Mouse (Mus musculus) frontal cortex, postnatal 36 days (tissue): ENCODE measurements at regions not wholly inside any gene's neighbourhood (a gene's known extent, or its start where the extent isn't known, plus 50 kb on each side); places are given as distances from the start of the nearest gene placed in this dataset.
"Not testable (repeated sequence)": the region's sequence is repeated elsewhere in the genome, so short reads cannot be mapped to it uniquely, and the experiment has no call there.

Experiments used
- DNase-seq, 2 experiments: peaks; one replicate each; pipeline ENCODE4 v3.0.0; 2022; ENCODE audit warnings: low spot score in 2 of 2

DNA sequence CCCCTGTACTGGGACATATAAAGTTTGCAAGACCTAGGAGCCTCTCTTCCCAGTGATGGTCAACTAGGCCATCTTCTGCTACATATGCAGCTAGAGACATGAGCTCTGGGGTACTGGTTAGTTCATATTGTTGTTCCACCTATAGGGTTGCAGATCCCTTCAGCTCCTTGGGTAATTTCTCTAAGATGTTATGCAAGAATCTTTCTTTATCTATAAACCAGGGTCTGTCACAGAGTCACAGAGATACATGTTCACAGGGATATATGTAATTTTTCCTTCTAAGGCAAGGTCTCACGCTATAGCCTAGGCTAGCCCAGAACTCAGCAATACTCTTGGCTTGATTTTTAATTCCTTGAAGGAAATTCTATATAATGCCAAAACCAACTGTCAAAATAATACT, 56.9 kb downstream of the Zfp36l1 start:
- not testable (repeated sequence) for DNase-seq

DNA sequence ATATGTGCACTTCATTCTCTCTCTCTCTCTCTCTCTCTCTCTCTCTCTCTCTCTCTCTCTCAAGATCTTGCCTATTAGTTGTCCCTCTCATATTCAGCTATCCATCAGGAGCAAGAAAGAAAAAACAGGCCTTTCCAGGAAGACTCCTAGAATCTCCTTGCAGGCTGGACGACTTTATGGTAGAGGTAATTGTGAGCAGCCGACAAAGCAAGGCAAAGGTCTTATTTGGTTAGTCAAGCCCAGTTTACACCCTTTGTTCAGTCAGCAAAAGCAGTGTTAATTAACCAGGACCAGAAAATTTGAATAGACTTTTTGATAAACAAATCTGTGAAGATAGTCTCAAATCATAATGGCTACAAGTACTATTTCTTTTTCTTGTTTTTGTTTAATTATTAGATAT, 57.4 kb downstream of the Zfp36l1 start:
- DNase-seq, result no peak

DNA sequence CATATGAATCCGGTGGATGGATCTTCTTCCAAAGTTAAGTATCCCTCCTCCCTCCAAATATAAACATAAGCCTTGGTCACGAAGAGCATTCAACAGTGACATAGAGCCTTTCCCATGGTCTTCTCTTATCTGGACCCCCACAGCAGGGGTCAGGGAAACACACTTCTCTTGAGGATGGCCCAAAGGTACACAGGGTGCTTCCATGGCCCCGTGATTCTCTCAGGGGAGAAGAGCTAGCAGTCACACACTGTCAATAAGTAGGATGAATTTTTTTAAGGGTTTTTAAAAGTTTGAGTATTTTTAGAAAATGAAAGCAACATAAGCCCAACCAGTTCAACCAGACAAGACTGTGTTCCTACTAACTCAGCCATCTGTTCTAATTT, 58.2 kb downstream of the Zfp36l1 start:
- no peak for DNase-seq

DNA sequence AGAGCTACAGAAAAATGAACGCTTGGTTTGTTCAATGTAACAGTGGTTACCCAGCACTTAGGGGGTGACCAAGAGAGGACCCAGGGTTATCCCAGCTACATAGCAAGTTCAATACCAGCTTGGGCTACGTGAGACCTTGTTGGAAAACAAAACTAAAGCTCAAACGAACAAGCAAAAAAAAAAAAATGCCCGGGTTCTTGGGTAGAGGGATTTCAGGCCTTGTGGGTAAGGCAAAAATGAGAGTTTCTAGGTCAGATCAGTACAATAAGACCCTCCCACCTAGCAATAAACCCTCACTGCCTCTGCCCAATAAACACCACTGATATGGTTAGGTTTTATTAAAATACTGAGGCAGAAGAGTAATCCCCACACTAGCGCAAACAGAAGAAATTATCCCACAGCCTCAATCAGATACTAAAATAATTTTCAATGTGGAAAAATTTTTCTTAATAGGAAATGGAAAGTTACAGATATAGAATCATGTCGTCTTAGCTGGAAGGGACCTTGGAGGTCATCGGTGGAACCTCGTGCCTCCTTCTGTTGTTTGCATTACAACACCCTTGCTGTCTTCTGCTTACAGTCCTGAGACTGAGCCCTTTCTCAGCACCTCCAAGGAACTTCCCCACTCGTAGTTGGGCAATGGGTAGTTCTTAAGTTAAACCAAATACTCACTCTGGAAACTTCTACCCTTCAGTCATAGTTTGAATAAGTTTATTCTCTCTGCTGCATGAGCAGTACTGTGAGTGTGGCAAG, 58.7 kb downstream of the Zfp36l1 start:
- DNase-seq, result no peak

DNA sequence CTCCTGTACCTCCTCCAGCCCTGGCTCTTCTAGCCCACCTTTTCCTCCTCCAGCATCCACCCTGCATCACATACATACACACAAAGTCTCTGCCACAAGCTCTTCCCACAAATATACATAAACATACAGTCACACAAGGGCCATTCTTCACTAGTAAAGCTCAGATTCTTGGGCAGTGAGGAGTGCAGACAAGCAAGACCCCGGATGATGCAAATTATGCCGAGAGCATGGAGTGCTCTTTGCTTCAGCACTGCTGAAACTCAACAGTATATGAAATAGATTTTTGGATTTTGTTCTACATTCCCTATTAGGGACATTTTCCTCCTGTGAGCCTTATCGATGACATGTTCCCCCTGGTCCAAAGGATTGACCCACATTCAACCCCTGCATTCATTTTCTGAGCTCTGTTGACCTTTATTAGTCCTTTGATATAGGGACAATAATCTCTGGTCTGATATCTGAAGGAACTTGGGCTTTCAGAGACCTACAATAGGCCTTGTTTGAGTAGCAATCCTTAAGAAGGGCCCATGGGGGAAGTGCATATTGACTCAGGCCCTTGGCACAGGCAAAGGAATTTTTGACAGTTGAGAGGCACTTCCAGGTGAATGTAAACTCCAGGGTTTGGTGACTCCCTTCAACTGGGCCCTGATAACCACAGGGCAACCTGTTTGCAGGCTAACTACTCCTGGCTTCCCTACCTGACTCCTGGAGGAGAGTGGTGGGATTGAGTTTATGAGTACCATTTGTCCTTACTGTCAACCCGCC, 64.4 kb downstream of the Zfp36l1 start:
- no peak for DNase-seq

DNA sequence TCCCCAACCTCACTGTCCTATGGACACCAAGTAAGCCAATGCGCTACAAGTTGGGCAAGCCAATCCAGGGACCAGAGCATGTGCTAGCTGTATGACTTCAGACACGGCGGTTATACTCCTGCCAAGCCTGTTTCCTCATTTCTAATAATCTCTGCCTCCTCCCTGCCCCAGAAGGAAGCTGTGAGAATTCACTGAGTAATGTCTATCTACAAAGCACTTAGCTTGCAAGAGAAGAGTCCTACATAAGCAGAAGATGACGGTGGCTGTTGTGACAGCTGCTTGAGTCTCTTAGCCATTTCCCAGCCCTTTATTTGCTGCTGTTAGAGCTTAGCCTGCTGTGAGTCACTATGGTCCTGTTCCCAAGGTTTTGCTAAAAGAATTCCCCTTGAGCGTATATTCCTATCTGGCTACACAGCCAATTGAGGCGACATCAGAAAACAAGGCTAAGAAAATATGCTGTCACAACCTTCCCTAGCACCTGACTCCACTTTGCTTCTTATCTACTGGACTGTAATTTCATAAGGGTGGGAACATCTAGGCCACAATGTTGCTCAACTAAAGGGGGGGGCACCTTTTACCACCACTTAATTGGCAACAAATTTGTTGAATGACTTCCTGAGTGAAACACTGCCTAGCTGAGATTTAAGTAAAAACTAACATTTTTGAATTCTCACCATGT, 66.0 kb downstream of the Zfp36l1 start:
- no peak for DNase-seq

DNA sequence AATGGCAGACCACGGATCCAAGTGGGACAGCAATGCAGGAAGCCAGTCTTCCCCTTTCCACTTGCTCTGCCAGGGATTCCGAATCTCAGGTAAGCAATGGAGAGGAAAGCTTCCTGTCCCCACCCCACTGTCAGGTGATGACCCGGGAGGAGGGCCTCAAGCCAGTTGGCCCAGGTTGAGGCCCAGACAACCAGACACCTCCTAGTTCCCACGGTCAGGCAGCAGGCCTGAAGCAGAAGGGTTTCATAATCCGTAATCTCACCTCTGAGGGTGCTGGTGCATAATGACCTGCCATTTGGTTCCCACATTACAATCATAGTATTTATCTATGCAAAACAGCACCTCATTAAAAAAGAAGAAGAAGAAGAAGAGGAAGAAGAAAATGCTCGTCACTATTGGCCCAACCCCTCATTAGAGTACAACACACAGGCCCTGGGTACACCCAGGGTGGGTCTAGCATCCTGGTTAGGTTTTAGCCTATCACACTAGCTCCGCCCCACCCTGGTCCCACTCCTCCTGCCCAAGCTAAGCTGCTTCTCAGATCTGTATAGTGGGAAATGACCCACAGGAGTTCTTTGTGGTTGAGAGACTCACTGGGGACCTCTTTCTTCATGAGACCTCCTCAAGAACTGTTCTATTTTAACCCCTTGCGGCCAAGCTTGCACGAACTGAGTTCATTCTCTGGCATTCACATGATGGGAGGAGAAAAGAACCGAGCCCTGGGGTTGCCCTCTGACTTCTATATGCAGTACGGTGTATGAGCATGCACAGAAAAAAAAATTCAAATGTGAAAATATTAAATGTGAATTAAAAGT, 71.1 kb downstream of the Zfp36l1 start:
- no peak for DNase-seq

DNA sequence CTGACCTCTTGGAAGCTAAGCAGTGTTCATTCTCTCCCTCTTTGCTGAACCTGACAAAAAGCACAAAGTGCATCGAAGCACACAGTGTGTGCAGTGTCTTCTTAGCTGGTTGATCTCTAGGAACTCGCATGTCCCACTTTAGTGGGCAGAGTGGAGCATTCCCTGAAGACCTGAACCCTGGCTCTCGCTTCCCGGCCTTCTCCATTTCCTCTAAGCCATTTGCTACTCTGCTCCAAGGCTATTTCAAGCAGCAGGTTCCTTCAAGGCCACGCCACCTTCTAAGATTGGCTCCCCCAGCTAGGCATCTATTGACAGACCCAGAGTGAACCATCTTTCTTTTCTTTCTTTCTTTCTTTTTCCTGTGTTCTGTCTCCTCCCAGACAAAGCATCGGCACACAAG, 71.8 kb downstream of the Zfp36l1 start:
- no peak for DNase-seq

DNA sequence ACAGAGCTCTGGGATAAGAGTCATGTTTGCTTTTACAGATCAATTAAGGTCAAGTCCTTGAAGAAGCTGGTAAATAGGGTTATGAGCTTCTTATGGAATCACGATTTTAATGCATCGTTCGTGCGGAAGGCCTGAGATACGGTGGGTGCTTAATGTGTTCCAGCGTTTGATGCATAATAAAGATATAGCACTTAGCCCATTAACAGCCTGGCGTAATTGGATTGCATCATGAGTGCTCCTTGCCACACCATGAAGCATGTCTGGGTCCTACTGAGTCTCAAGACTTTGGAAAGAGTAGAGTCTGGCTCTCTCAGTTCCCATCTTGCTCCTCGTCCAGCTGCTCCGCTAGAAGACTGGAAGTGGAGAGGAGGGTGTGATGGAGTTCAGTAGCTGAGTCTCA, 72.6 kb downstream of the Zfp36l1 start:
- DNase-seq, result no peak

DNA sequence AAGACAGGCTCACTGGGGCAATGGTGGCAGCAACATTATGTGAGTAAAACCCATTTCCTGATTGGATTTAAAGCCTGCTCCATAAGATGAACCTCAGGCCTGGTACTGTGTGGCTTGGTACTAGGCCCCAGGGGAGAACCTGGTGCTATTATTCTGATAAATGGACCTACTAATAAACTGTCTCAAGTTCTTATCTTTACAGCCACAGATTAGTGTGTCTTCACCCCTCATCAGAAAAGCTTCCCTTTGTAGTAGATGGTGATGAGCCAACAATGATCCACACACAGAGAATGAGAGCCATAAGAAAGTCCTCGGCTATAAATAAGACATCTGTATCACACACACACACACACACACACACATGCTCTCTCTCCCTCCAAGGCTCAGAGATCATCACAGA, 73.7 kb downstream of the Zfp36l1 start:
- DNase-seq, result no peak

DNA sequence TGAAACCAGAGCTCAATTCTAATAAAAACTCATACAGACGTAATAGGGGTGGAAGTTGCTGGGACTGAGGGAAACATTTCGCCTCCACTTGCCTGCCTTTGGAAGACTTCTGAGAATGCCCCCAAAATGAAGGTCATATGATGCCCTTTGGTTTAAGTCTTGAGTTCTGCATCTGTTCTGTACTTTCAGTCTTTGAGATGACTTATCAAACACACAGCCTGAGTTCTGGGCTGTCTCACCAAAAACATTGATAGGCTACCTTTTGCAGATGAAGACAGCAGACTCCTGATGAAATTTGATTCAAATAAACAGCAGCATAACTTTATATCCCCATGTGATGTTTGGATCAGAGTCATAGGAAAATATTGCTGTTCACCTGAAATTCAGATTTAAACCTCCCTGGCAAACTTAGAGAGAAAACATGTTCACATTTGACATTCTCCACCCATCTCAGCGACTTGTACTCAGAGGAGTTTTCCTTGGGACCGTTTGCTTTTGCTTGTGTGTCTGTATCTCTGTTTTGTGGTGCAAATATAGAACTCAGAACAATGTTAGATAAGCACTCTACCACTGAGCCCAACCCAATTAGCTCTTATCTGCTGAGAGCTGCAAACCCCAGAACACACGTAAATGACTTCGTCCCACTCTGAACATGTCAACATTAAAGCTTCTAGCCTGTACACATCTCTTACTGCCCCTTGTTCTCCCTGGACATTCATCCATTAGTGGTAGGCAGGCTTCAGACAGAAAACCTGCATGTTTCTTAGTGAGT, 77.1 kb downstream of the Zfp36l1 start:
- no peak for DNase-seq

DNA sequence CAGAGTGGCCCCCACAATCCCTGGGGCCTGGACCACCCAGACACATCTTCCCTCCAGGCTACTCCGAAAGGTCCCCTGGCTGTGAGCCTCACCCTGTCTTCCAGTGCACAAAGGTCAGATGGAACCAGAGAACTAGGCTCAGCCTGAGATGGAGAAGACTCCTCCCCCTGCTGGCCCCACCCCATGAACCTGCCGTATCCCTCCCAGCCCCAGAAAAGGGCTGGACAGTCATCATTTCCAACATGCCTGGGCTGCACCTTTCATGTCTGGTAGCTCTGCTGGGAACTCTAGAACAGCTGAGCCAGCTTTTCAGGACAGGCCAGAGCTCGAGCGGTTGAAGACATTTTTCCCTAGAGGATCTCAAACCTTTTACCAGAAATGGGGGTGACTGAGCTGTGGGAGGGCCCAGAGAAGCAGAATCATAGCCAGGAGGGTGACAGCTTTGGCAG, 77.8 kb downstream of the Zfp36l1 start:
- no peak for DNase-seq

DNA sequence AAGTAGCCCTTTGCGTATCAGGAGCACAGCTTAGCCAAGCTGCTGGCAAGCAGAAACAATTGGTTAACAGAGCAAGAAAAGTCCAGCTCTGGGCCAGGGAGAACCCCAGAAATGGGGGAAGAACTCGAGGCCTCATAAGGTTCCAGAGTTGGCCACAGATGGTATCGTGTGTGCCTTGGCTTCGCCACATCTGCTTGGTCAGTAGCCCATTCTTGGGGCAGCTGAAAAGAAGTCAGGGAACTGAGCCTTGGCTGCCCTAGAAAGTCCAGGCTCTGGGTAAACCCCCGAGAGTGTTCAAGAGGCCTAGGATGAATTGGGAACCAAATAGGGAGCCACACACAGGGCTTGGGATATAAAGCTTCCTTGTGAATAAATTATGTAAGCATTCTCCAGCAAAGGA, 78.7 kb downstream of the Zfp36l1 start:
- DNase-seq, result peak in 1 of 2 experiments; percentile 6

DNA sequence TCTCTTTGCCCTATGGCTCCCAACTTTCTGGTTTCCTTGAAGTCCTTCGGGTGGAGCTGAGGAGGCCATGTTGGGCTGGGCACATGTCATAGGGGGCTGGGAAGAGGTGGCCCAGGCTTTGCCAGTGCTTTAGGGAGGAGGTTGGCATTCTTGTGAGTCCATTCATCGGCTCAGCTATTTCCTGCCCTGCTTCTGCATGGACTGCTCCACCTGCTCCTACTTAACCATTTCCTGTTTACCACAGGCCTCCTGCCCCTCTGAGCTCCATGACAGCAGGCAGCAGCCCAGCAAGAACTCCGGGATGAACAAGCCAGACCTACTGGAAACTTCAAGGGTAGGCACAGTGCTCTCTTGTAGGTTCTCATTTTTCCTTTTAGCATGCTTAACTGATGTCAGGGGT, 80.3 kb downstream of the Zfp36l1 start:
- DNase-seq, result no peak

DNA sequence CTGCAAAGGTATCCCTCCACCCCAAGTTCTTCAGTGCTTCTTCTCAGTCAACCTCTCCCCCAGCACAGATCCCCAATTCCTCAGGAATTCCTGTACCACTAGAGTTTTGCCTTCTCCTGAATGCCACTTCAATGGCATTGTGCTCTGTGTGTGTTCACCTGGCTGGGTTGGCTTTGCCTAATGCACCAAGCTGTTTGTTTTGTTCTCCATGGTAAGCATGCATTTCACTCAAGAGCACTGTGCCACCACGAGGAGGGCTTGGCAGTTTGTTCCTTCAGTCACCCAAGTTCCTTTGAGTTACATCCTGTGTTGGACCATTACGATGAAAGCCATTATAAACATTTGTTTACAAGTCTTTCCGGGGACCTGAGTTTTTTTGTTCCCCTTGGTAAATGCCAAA, 84.5 kb downstream of the Zfp36l1 start:
- no peak for DNase-seq

DNA sequence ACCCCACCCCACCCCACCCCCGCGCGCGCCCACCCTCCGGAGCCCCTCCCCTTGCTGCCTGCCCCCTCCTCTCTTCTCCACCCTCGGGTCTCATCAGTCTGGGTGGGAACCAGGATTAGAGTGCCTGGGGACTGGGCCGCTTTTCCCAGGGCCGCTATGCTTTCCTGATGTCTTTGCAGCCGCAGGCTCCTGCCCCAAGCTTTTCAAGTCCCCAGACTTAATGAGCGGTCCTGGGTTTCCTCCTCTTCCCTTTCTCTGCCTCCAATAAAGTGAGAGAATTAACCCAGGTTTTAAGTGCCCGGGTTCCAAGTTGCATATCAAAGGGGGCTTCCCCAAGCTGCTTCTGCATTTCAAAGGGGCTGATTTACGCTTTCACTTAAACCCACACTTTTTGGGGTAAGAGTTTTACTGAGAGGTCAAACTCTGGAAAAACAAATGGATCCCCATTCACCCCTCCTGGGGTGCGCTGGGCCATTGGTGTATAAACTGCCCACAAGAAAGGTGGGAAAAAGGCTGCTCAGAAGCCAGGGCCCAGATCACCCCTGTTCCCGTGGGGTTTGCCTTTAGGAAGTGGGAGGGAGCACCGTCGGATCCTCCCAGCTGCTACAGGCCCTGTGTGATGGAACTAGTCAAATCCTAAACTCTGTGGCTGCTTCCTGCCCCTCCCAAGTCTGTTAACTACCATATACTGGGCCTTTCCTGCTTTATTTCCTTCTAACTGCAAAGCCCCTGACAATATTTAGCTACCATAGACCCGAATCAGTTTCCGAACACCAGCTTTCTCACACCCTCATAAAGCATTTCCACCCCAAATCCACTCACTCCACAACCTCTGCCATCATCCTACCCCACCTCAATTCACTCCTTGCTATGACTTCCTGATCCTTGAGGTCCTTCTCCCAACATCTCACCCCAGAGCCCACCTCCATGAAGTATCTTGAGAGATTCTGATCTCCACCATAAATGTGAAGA, 89.4 kb downstream of the Zfp36l1 start:
- DNase-seq, result no peak

DNA sequence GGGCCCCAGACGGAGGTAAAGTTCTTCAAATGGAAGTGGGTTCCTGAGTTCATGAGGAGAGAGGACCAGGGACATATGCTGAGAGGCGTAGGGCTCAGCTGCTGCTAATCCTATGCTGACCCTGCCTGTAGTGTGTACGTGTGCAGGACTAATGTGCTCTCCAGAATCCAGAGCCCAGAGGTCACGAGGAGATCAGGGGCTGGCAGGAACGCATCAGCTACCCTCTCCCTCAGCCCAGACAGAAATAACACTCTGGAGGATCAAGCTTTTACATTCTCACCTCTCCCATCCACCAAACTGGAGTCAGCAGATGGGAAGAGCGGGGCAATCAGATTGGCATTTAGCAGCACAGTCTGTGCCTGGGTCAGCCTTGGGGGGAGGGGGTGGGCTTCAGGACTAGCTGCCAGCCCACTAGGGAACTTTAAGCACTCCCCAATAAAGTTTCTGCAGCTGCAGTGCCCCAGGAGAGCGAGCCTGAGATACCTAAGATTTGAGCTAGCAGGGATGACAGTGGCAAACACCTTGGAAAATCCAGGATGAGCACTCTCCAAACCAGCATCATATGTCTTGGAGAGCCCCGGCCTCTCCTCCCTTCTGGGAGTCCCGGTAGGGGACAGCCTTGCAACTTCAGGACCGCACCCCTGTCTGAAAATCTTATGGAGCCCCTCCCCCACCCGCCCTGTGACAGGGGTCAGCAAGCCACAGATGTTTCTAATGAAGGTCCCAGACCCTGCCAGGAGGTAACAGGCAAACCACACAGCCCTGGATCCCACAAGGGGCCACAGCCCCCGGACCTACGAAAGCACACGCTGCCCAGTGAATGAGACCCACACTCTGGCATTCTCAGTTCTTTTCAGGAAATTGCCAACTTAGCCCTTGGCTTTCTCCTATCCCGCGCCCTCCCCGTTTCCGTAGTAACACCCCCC, 90.4 kb downstream of the Zfp36l1 start:
- DNase-seq, result no peak

DNA sequence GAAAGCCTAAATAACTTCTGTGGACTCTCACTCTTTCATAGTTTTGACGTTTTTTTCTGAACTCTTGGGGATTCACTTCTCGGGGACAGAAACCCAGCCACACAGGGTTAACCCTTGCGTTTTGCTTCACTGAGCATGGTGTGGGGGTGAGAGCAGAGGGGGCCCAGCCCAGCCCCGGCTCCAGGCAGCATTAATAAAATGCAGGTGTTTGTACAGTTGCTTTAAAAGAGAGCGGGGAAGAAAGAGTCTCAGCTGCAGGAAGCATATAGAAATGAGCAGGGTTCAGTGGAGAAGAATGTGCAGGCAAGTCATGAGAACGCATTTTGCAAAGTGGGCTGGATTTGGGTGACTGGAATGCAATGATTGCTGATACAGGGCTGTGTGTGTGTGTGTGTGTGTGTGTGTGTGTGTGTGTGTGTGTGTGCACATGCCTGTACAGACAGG, 91.8 kb downstream of the Zfp36l1 start:
- no peak for DNase-seq

DNA sequence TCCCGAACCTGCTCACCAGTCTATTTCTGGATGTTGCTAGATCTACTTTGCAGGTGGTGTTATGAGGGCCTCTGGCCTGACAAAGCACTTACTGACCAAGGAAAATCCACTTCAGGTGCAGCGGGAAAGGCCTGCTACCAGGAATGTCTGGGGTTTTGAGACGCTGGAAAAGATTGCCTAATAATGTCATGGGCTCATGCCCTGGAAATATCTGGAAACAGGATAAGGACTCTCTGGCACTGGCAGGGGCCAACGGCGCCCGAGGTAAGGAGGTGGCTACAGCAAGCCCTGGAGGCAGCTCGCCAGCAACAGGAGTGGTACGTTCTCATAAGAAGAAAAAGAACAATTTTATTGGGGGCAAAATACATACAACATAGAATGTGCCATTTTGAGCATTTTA, 94.7 kb downstream of the Zfp36l1 start:
- DNase-seq, result no peak
